Mouse (Mus musculus): ENCODE measurements around the gene Krtap26-1.

Gene Krtap26-1

DNA sequence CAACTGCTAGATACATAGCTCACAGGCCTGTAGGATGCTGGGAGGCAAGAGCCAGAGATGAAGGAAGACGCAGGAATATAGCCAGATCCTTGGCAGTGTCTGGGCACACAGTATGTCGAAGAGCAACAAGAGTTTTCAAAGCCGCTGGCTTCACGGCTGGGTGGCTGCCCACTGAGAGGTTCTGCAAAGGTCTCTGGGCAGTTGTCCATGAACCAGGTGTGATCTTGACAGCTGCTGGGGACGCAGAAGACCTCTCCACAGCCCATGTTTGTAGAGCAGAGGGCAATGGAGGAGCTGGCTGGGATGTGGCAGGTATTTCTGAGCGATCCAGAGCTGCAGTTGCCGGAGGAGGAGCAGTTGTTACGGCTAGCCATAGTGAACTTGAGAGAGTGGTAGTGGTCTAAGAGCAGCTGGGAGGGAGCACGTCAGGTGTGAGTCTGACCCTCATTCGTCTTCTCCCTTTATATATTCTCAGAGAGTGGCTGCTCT is at the start of gene Krtap26-1:
TSS of gene Krtap26-1 (minus strand) at position 439 of the 489 bp plus-strand sequence.
- no peak for DNase-seq (ENCODE audit: low spot score)

DNA sequence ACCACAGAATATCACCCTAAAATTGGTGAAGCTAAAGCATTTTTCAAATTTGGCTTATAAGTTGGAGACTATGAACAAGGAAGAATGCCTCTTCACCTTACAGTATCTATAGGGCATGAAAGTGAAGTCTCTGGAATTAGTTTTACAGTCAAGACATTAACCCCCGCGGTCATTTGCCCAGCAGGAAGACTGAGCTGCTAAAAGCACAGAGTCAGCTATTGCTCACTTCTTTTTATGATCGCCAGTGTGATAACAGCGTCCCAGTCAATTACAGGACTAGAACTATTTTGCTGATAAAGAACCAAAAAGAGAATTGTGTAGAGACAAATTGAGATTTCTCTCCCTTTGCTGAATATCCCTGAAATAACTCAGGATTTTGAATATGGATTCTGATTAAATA is 48.7 kb upstream of the Krtap26-1 start:
- DNase-seq (ENCODE audit: low spot score): no peak

DNA sequence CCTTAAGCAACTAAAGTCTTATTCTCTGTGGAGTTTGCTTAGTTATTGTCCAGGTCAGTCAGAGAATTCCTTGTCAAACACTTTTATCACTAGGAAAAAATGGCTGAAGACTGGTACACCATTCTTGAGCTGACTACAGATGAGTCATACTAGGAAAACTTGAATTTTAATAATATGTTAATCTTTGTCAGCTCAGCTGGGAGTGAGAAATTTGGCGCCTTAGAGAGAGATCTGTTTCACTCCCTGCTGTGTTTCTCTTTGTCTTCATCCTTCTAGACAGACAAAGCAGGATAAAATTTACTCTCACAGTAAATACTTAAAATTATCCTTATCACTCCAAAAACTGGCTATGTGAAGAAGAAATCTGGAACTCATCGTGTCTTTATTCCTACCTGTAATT is 33.7 kb upstream of the Krtap26-1 start:
- no peak for DNase-seq (ENCODE audit: low spot score)

DNA sequence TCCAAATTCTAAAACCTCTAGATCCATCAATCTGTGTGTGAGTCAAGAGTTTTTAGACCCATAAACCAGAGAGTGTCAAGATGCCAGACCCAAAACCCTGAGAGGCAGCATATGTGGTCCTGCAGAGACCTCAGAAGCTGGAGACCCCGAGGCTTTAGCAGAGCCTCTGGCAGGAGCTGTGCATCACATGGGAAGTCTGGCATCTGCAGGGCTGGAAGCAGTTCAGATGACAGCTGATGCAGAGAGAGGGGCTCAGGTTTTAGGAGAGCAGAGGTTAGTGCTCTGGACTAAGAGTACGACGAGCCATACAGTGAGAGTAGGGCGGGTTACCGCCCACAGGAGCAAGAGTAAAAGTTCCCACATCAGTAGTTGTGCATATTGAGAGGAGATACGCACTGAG is 31.5 kb upstream of the Krtap26-1 start:
- DNase-seq (ENCODE audit: low spot score): no peak

DNA sequence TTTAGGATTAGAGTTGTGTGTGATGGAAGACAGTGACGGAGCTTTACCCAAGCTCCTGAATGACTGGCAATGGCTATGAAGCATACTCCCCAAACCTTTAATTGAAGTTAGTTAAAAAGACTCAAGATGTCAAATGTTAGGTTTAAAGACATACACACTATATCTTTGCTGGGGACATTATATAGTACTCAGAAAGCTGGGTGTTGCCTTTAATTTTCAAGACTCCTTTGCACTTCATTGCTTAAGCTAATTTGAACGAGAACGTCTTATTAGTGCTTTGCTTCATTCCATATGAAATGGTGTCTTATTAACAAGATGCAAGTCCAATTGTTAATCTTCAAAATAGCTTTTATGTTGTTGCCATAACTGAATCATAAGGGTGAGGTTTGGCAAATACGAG is 24.0 kb upstream of the Krtap26-1 start, which contains the start of gene Krtap27-1:
TSS of gene Krtap27-1 (minus strand) at position 101 of the 400 bp plus-strand sequence.
- DNase-seq (ENCODE audit: low spot score): no peak

DNA sequence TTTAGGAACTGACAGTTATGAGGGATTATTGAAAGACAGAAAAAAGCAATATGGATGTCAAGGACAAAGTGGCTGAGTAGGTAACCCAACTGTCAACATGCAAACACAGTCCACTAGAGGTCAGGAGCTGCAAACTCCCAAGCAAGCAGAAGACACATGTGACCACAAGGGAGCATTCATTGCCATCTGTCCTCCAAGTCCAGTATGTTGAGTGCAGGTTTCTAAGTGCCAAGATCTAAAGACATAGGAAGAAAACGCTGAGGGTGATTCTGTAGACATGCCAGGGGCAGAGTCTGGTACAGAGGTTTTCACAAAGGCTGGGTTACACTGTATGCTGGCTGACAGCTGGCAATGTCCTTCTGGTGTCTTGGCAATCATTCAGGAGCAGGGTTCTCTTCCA is 9.8 kb upstream of the Krtap26-1 start:
- DNase-seq (ENCODE audit: low spot score): no peak

DNA sequence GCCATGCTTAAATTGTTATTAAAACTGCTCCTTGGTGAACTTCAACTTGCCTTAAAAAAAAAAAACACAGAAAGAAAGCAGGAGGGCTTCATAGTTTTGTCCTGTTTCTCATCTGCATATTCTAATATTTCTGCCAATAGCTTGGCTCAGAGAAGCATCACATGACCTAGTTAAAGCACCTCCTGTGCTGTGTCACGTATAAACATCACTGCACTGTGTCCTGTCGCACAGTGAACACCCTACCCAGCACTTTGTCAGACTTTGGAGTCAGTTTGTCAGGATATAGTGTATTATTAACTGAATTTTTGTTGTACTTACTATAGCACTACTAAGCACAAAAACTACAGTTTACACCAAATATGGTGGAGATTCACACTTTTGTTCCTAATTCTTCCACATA is 4.4 kb upstream of the Krtap26-1 start:
- DNase-seq (ENCODE audit: low spot score): no peak

DNA sequence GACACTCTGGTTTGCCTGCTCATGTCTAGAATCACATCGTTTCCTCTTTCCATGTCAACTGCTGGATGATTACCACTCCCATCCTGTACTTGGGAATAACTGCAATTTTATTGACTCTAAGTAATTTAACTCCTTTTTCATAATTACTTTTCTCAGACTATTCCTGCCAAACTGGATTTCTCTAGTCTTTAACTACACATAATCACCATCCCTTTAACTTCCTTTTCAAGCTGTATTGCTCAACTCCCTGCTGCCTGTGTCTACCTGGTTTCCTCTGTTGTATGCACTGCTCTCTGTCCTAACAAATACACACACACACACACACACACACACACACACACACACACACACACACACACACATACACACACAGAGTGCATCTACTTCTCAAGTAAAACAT is 3.5 kb upstream of the Krtap26-1 start:
- DNase-seq (ENCODE audit: low spot score): no peak

DNA sequence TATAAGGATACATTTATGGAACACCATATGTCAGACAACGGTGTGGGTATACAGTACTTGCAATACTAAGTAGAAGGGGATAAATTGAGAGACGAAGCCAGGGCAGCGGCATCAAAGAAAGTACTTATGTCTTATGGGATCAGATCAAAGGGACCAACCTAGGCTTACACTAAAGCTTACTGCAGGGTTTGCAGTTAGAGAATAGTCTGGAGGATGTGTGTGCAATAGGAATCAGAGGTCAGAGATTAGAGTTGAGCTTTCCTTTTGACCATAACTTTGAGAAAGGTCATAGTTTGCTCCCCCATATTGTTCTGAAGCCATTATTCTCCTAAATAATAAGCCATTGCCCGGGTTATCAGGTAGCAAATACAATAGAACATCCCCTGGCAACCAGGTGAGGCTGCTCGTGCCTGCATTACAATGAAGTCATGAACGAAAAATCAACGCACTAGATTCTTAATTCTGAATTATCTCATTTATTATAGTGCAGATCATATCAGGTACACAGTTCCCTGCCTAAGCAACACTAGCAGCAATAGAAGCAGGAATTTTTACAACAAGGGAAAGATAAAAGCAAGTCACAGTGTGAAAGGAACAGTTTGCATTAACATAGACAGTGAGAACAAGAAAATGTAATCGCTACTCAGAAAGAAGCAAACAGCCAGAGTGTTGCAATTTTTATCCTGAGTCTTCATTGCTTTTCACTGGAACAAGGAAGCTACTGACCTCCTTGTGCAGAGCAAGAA is 1.1 kb downstream of the Krtap26-1 start:
- no peak for DNase-seq (ENCODE audit: low spot score)

DNA sequence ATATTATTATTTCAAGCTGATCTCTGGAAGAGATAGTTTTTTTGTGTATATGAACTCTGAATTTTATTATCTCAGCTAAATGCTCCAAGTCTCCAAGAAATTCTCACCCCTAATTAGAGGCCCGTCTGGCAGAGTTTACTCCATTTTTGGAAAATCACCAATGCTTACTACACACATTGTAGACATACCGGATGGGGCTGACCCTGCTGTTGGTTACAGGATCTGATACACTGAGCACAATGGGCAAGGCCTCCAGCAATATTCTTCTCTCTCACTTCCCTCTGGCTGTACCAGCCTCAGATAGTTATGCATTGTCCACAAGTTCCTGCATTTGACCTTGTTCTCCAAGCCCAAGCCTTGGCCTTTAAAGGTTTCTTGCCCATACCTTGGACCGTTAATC is 7.5 kb downstream of the Krtap26-1 start:
- no peak for DNase-seq (ENCODE audit: low spot score)

DNA sequence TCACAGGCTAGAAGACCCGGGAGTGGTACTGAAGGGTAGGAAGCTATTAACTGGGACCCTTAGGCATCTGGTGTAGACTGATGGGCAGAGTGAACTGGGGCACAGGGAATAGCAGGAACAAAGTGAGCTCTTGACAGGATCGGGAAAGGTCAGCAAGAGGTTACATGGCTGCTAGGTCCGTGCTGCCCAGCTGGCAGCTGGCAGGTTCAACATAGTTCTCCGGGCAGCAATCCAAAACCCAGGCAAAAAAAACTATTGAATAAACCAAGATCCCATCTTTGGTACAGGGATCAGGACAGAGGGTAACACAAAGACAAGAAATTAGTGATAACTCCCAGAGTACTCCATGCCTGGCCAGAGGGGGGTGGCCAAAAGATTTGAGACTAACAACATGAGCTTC is 12.5 kb downstream of the Krtap26-1 start:
- no peak for DNase-seq (ENCODE audit: low spot score)

DNA sequence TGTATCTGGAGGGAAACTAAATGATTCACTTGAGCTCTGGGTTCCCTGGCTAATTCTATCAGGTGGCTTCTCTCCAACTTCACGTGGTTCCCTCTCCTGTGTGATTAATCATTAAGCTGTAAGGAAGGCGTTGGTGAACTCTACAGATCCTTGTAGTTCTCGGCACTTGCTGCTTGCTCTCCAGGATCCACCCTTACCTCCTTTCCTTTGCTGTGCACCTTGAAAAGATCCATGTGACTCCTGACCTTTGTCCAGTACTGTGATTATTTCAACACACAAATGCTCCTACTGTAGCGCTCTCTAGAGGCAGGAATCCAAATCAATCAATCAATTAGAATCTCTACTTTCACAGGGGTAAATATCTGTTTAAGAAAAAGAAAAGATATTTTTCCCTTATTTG is 16.1 kb downstream of the Krtap26-1 start:
- DNase-seq (ENCODE audit: low spot score): no peak

DNA sequence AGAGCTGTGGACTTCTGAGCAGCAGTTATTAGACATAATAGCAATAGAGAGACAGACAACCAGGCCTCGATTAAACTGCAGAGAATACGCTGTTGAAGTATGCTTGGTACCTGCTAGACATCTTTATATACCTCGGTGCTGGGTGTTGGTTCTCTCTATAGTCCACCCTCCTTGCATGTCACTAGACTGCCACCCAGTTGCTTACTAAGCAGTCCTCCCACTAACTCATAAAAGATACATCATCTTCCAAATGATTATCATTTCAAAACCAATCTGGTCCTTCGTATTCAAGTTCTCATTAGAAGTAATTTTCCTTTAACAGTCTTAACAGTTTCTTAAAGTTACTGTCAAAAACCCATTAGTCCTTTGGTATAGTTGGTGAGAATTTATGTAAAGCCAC is 20.0 kb downstream of the Krtap26-1 start, which contains the start of gene 2310079G19Rik:
TSS of gene 2310079G19Rik (minus strand) at position 101 of the 400 bp plus-strand sequence.
- DNase-seq (ENCODE audit: low spot score): no peak

DNA sequence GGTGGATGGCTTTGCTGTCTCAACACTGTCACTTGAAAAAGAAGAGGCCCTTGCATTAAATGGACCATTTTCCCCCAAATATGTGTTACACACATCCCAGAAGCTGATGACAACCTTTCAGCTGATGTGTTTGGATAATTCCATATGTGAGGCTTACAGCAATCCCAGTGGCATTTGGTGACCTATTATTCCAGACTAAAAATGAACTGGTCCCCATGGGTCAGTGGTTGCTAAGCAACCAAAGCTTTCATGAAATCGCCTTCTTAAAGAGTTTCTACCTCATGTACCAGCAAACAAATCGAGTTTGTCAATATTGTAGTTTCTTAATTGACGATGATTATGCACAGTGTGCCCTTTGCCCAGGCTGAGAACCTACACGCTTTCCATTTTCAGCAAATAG is 34.9 kb downstream of the Krtap26-1 start:
- no peak for DNase-seq (ENCODE audit: low spot score)

DNA sequence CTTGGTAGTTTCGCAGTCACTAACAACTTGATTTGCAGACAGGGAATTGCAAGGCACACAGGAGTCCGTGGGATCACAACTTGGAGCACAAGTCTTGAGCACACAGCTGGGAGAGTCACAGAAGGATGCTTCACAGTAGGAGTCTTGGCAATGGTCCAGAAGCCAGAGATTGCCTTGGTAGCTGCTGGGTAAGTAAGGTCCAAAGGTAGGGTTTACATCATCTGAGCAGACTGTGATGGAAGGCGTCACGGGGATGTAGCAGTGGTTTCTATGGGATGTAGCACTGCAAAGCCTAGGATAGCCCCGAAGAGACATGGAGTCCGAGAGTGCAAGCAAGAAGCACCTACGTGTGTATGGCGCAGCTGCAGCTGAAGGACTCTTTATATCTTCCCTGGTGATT is 35.7 kb downstream of the Krtap26-1 start, which contains the start of gene Krtap24-1:
TSS of gene Krtap24-1 (minus strand) at position 358 of the 400 bp plus-strand sequence.
- no peak for DNase-seq (ENCODE audit: low spot score)

DNA sequence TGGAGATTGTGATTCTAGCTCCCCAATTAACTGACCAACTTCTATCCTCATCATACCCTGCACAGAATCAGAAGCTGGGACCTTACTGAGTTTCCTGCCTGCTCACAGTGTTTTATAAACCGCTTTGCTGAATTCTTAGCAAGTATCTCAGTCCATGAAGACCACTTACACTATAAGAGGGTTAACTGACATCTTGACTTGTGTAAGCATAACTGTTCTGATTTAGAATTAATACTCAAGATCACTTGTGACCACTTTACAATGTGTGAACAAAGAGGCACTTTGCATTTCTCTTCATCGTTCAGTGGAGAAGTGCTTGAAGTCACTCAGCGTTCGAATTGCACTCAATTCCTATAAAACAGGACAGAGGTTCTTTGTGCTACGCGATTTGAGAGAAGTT is 43.0 kb downstream of the Krtap26-1 start:
- no peak for DNase-seq (ENCODE audit: low spot score)

DNA sequence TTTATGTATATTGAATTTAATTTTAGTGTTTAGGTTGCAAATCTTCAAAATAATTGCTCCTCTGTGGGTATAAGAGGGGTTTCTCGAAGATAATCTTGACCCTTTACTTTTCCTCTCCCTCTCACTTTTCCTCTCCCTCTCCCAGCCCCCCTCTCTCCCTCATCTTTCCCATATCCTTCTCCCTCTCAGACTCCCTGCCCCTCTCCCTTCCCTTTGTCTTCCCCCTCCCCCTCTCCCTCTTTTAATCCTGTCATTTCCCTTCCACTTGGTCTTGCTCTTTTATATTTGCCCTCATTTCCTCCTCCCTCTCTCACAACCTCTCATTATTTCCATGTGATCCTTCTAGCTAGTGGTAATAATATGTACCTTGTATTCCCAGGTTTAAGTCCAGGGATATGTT is 45.1 kb downstream of the Krtap26-1 start:
- no peak for DNase-seq (ENCODE audit: low spot score)

DNA sequence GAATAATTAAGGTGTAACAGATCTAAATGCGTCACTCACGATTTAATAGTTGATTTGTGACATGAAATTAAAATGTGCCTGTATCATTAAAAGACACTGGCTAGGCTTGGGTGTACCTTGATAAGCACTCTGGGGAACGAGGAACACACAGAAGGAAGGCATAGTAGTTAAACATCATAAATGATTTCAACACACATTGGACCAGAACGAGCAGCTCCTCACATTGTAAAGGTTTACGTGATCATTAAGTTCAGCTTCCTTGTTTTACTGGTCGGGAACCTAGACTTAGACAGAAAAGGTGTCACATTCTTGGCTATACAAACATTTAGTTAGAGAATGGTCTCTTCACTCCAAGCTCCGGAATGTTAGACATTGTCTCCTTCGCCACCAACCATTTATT is 47.3 kb downstream of the Krtap26-1 start:
- DNase-seq (ENCODE audit: low spot score): no peak

DNA sequence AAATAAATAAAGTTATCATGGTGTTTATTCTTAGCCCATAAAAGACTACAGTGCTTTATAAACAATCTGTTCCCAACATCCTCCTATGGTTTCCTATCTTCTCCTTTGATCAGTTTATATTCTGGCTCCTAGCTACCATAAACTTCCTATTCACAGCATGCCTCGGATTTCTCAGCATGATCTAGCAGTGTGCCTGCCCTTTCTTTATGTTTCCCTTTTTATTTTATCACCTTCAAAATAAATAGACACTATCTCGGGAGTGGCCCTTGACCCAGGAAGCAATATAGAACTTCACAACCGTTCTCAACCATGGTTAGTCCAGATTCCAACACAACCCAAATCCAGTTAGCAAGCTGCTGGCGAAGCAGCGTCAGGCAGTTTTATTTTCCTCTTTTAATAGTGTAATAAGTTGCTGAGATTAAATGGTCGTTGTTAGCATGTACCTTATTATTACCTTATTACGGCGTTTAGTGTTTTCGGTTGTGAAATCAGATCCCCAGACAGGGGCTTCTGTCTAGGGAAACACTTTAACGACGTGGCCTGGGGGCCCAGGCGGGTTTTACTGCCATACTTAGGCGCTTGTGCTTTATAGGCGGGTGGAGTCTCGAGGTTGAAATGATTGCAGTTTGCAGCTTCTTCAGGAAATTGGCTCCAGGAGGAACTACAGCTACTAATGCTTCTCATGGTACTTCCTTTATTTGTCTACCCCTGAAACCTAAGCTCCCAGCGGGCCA is 47.9 kb downstream of the Krtap26-1 start:
- DNase-seq (ENCODE audit: low spot score): no peak

All from lung, postnatal 25 days (tissue).